Mouse (Mus musculus) liver, embryonic 15.5 days (tissue): ENCODE measurements at regions not wholly inside any gene's neighbourhood (a gene's known extent, or its start where the extent isn't known, plus 50 kb on each side); places are given as distances from the start of the nearest gene placed in this dataset.

Source experiments
- ATAC-seq: fragments of 200-750 bp; cut with Nextera tagmentation; 2 replicates; pipeline ENCODE4 v1.8.0; 2017; ENCODE audit warnings: moderate number of reproducible peaks, mild to moderate bottlenecking, moderate library complexity; ENCODE audit not compliant: insufficient read depth
- H3K27ac ChIP-seq: fragments of 300-500 bp; sonication (generic); replicated peaks from 2 replicates; pipeline ENCODE4 v1.5.1; 2015; ENCODE audit warnings: mild to moderate bottlenecking, inconsistent platforms
- H3K27me3 ChIP-seq: fragments of 300-500 bp; sonication (generic); 2 replicates; pipeline ENCODE4 v1.6.1; 2015; ENCODE audit warnings: mild to moderate bottlenecking, inconsistent platforms
- H3K36me3 ChIP-seq: fragments of 300-500 bp; sonication (generic); replicated peaks from 2 replicates; pipeline ENCODE4 v1.6.1; 2015; ENCODE audit warnings: moderate library complexity, mild to moderate bottlenecking, inconsistent platforms
- H3K4me1 ChIP-seq: fragments of 300-500 bp; sonication (generic); replicated peaks from 2 replicates; pipeline ENCODE4 v1.6.1; 2015; ENCODE audit warnings: inconsistent platforms
- H3K4me2 ChIP-seq: fragments of 300-500 bp; sonication (generic); 2 replicates; pipeline ENCODE4 v1.6.1; 2015; ENCODE audit warnings: moderate library complexity, mild to moderate bottlenecking, inconsistent platforms
- H3K4me3 ChIP-seq: fragments of 300-500 bp; sonication (generic); replicated peaks from 2 replicates; pipeline ENCODE4 v1.5.1; 2015; ENCODE audit warnings: mild to moderate bottlenecking, inconsistent platforms
- H3K9ac ChIP-seq: fragments of 300-500 bp; sonication (generic); 2 replicates; pipeline ENCODE4 v1.6.1; 2015; ENCODE audit warnings: moderate library complexity, mild to moderate bottlenecking, inconsistent platforms
- H3K9me3 ChIP-seq: fragments of 300-500 bp; sonication (generic); replicated peaks from 2 replicates; pipeline ENCODE4 v1.6.1; 2016; ENCODE audit warnings: inconsistent platforms
- WGBS: fragments of 180-500 bp; shearing (Covaris S2); methylation state at CpG from one replicate; pipeline ENCODE4 v1.1.7; 2015; ENCODE audit warnings: mixed read lengths; ENCODE audit not compliant: insufficient replicate concordance; 5-methylcytosine and 5-hydroxymethylcytosine counted together

- Histone ChIP-seq H3K4me1 (no peaks in the 10 kb centered on the region), H3K9me3 (no peaks in the 10 kb centered on the region), H3K4me3 (no peak overlapping the region), H3K4me2 (no peak overlapping the region), H3K36me3 (no peaks in the 10 kb centered on the region), H3K27ac (no peak overlapping the region), H3K27me3 (no peaks in the 10 kb centered on the region), H3K9ac (no peak overlapping the region)
- WGBS = 38% methylated on average over 1 of the region's 1 CpGs
- ATAC-seq = no peak
These were observed 179.8 kb upstream of the Zfp462 start for GRCm38 (mm10) chr4:54765045-54765444.

DNA sequence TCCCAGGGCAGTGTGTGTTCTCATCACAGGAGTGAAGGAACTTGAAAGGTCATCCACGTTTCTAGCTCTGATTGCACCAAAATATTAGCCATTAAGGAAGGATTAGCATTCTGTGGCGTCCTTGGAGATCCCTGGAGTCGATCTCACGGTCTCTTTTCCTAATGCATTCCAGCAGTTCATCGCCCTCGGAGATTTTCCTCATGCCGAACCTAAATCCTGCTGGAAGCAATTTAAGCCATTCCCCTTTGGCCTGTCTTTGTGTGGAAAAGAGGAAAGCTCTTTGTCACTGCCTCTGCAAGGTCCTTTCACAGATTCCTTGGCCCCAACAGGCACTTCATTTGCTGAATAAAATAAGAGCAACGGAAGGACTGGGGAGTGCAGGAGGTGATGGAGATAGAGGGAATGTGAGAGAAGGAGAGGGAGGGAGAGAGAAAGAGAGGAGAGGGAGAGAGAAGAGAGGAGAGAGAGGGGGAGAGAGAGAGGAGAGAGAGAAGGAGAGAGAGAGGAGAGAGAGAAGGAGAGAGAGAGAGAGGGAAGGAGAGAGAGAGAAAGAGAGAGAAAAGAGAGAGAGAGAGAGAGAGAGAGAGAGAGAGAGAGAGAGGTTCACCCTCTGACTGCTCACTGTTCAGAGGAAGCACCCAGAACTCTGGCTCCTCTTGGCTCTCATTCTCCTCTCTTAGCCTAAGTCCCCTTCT, 177.2 kb upstream of the Zfp462 start:
- Histone ChIP-seq H3K4me2 (no peak overlapping the region), H3K9me3 (no peaks in the 10 kb centered on the region), H3K4me1 (no peaks in the 10 kb centered on the region), H3K27me3 (no peaks in the 10 kb centered on the region), H3K36me3 (no peaks in the 10 kb centered on the region), H3K9ac (no peak overlapping the region), H3K27ac (no peak overlapping the region), H3K4me3 (no peak overlapping the region)
- ATAC-seq = no peak
- 48% methylated on average over 8 of the region's 8 CpGs for WGBS

DNA sequence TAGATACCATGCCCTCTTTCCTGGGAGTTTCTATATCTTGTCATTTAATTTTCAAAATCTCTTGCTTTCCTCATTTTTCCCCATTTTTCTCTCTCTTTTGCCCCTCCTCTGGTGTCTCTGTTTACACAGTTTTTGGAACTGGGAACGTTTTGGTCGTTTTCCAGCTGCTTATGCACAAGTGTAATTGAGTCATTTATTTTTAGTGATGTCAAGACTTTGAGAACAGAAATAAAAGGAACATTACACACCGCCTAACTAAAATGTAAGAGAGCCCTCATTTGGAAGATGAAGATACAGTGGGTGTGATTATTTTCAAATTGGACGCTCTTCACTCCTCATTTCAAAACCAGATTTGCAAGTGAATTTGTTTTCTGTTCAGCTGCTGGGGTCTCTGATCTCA, 176.0 kb upstream of the Zfp462 start:
- Histone ChIP-seq H3K4me1 (no peaks in the 10 kb centered on the region), H3K27ac (no peak overlapping the region), H3K9me3 (no peaks in the 10 kb centered on the region), H3K4me3 (no peak overlapping the region), H3K27me3 (no peaks in the 10 kb centered on the region), H3K9ac (no peak overlapping the region), H3K36me3 (no peaks in the 10 kb centered on the region), H3K4me2 (no peak overlapping the region)
- ATAC-seq = no peak
- WGBS = 59% methylated on average over 4 of the region's 4 CpGs

DNA sequence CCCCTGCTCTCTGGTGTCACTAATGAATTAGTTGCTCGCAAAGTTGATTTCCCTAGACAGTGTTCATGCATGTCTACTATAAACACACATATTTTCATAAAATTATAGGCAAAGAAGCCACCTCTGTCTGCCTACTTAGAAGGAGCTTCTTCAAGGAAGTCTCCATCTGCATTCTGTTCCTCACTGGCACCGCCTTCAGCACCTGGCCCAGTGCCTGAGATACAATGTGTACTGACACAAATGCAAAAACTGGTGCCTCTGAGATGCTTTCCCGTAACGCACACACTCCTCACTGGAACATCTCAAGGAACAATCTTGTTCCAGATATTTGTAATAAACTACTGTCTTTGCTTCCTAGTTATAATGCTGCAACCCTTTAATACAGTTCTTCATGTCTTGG, 170.8 kb upstream of the Zfp462 start:
- no peak for ATAC-seq
- H3K36me3 ChIP-seq = no peaks in the 10 kb centered on the region
- no peak overlapping the region for H3K27ac ChIP-seq
- no peak overlapping the region for H3K4me3 ChIP-seq
- H3K9me3 ChIP-seq = no peaks in the 10 kb centered on the region
- H3K4me1 ChIP-seq = no peaks in the 10 kb centered on the region
- no peak overlapping the region for H3K9ac ChIP-seq
- no peak overlapping the region for H3K4me2 ChIP-seq
- 71% methylated on average over 4 of the region's 4 CpGs for WGBS
- no peaks in the 10 kb centered on the region for H3K27me3 ChIP-seq

DNA sequence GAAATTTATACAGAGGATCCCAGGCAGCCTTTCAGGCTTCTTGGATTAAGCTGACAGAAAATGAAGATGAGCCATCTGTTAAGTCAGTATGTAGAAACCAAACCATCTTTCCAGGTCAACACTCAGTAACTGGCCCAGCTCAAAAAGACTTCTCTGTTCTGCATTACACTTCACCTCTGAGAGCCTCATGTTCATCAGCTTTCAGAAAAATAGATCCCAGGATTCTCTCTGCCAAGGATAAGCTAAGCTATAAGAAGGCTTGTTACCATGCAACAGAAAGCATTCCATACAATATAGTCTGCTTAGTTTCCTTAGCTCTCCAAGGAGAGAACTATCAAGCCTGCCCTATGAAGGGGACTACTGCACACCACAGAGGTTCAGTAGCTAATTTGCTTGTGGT, 170.1 kb upstream of the Zfp462 start:
- Histone ChIP-seq H3K27me3 (no peaks in the 10 kb centered on the region), H3K9me3 (no peaks in the 10 kb centered on the region), H3K36me3 (no peaks in the 10 kb centered on the region), H3K4me2 (no peak overlapping the region), H3K4me3 (no peak overlapping the region), H3K27ac (no peak overlapping the region), H3K4me1 (no peaks in the 10 kb centered on the region), H3K9ac (no peak overlapping the region)
- no peak for ATAC-seq

DNA sequence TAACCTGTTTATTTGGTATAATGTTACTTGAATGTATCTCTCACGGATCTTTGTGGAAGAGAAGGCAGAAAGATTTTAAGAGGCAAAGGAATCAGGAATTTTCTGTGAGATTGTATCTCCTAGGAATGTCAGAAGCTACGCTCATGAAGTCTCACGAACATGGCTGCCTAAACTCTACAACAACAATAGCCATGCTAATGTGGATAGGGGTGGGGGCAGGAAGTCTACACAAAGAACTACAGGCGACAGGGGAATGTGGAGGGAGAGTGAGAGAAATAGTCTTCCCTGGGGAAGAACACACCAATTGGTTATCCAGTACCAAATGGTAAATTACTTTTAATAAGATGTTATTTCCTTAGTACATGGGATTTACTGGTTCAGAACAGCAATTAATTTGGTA, 164.3 kb upstream of the Zfp462 start:
- no peak overlapping the region for H3K4me2 ChIP-seq
- WGBS = 46% methylated on average over 4 of the region's 4 CpGs
- ATAC-seq = no peak
- H3K9me3 ChIP-seq = no peaks in the 10 kb centered on the region
- no peaks in the 10 kb centered on the region for H3K27me3 ChIP-seq
- no peak overlapping the region for H3K4me3 ChIP-seq
- H3K9ac ChIP-seq = no peak overlapping the region
- no peaks in the 10 kb centered on the region for H3K4me1 ChIP-seq
- H3K36me3 ChIP-seq = no peaks in the 10 kb centered on the region
- no peak overlapping the region for H3K27ac ChIP-seq

GRCm38 (mm10) chr4:54791217-54791742, 153.6 kb upstream of the Zfp462 start:
- 45% methylated on average over 5 of the region's 5 CpGs for WGBS
- no peak overlapping the region for H3K27ac ChIP-seq
- no peak overlapping the region for H3K4me3 ChIP-seq
- H3K9ac ChIP-seq = no peak overlapping the region
- no peaks in the 10 kb centered on the region for H3K9me3 ChIP-seq
- H3K27me3 ChIP-seq = no peaks in the 10 kb centered on the region
- no peak for ATAC-seq
- no peaks in the 10 kb centered on the region for H3K4me1 ChIP-seq
- no peak overlapping the region for H3K4me2 ChIP-seq
- no peaks in the 10 kb centered on the region for H3K36me3 ChIP-seq

- no peaks in the 10 kb centered on the region for H3K4me1 ChIP-seq
- H3K4me3 ChIP-seq = no peak overlapping the region
- no peak overlapping the region for H3K27ac ChIP-seq
- ATAC-seq = no peak
- WGBS = 51% methylated on average over 2 of the region's 2 CpGs
- H3K9ac ChIP-seq = no peak overlapping the region
- no peaks in the 10 kb centered on the region for H3K9me3 ChIP-seq
- no peaks in the 10 kb centered on the region for H3K27me3 ChIP-seq
- no peak overlapping the region for H3K4me2 ChIP-seq
- H3K36me3 ChIP-seq = no peaks in the 10 kb centered on the region
These were observed 151.0 kb upstream of the Zfp462 start for GRCm38 (mm10) chr4:54793857-54794256.

GRCm38 (mm10) chr4:54795246-54795645, 149.6 kb upstream of the Zfp462 start:
- H3K4me1 ChIP-seq = no peaks in the 10 kb centered on the region
- no peak overlapping the region for H3K27ac ChIP-seq
- no peaks in the 10 kb centered on the region for H3K36me3 ChIP-seq
- no peak overlapping the region for H3K4me2 ChIP-seq
- H3K27me3 ChIP-seq = no peaks in the 10 kb centered on the region
- H3K9ac ChIP-seq = no peak overlapping the region
- H3K4me3 ChIP-seq = no peak overlapping the region
- no peaks in the 10 kb centered on the region for H3K9me3 ChIP-seq
- ATAC-seq = no peak
- 62% methylated on average over 3 of the region's 3 CpGs for WGBS

DNA sequence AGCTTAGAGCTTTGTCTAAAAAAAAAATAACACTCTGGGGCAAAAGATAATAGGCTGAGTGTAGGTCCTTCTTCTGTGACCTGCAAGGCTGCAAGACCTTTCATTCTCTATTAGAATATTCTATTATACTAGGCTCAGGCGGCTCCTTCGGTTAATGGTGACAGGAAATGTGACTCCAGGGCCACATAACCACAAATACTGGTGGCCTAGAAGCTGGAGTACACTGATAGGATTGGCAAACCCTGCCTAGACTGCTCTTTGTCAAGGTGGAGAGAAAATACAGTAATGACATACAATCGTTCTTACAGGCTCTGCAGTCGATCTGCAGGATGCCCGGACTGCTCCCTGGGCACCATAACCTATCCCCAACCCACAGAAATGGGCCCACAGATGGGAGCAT, 146.3 kb upstream of the Zfp462 start:
- Histone ChIP-seq H3K27me3 (no peaks in the 10 kb centered on the region), H3K9me3 (no peaks in the 10 kb centered on the region), H3K4me2 (no peak overlapping the region), H3K4me3 (no peak overlapping the region), H3K36me3 (no peaks in the 10 kb centered on the region), H3K27ac (no peak overlapping the region), H3K9ac (no peak overlapping the region), H3K4me1 (no peaks in the 10 kb centered on the region)
- ATAC-seq = no peak
- 18% methylated on average over 5 of the region's 5 CpGs for WGBS

DNA sequence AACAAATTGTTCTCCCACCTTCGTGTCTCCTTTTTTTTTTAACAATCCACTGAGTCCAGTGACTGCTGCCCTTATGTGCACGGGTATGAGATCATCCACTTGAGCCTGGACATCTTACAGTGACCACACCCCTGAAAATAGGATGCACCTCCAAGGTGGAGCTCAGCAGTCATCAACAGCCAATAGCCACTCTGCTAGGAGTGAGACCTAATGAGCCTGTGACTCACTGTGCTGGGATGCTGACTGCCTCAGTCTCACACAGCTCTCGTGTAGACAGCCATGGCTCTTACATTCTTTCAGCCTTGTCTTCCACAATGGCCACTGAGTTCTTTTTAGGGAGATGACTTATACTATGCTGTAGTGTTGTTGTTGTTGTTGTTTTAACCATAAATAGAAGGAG, 133.7 kb upstream of the Zfp462 start:
- H3K4me2 ChIP-seq = no peak overlapping the region
- H3K36me3 ChIP-seq = no peaks in the 10 kb centered on the region
- no peaks in the 10 kb centered on the region for H3K9me3 ChIP-seq
- H3K27ac ChIP-seq = no peak overlapping the region
- no peaks in the 10 kb centered on the region for H3K4me1 ChIP-seq
- H3K9ac ChIP-seq = no peak overlapping the region
- no peak overlapping the region for H3K4me3 ChIP-seq
- no peaks in the 10 kb centered on the region for H3K27me3 ChIP-seq
- no peak for ATAC-seq
- WGBS = 47% methylated on average over 3 of the region's 3 CpGs
